Mouse (Mus musculus) embryonic facial prominence, embryonic 12.5 days (tissue): Measurements from ENCODE around the gene Gatad2a. TPM values are rescaled to one million over a fixed set of nuclear protein-coding genes. Genes with fewer than 3 reads are reported as not detected.

Experiments
- ATAC-seq: fragments of 200-750 bp; cut with Nextera tagmentation; 2 replicates; pipeline ENCODE4 v1.8.0; 2017; ENCODE audit not compliant: insufficient number of reproducible peaks, insufficient read depth, low FRiP score, low TSS enrichment
- H3K27ac ChIP-seq: fragments of 300-500 bp; sonication (generic); 2 replicates; pipeline ENCODE4 v1.5.1; 2016; ENCODE audit warnings: mild to moderate bottlenecking
- H3K27me3 ChIP-seq: fragments of 300-500 bp; sonication (generic); 2 replicates; pipeline ENCODE4 v1.6.1; 2016; ENCODE audit warnings: mild to moderate bottlenecking, moderate library complexity
- H3K36me3 ChIP-seq: fragments of 300-500 bp; sonication (generic); 2 replicates; pipeline ENCODE4 v1.6.1; 2016; ENCODE audit warnings: mild to moderate bottlenecking
- H3K4me1 ChIP-seq: fragments of 300-500 bp; sonication (generic); 2 replicates; pipeline ENCODE4 v1.6.1; 2016
- H3K4me2 ChIP-seq: fragments of 300-500 bp; sonication (generic); replicated peaks from 2 replicates; pipeline ENCODE4 v1.6.1; 2016; ENCODE audit warnings: mild to moderate bottlenecking, moderate library complexity
- H3K4me3 ChIP-seq: fragments of 300-500 bp; sonication (generic); 2 replicates; pipeline ENCODE4 v1.5.1; 2016; ENCODE audit warnings: mild to moderate bottlenecking
- H3K9ac ChIP-seq: fragments of 300-500 bp; sonication (generic); 2 replicates; pipeline ENCODE4 v1.6.1; 2016; ENCODE audit warnings: mild to moderate bottlenecking, moderate library complexity
- H3K9me3 ChIP-seq: fragments of 300-500 bp; sonication (generic); 2 replicates; pipeline ENCODE4 v1.6.1; 2016; ENCODE audit warnings: mild to moderate bottlenecking, moderate library complexity
- WGBS: fragments of 180-500 bp; shearing (Covaris S2); methylation state at CpG from one replicate; pipeline ENCODE4 v1.1.7; 2016; 5-methylcytosine and 5-hydroxymethylcytosine counted together
- polyA plus RNA-seq: library from polyadenylated mRNA; unstranded; fragments of >200 nt; fragmentation: Nextera tagmentation; extraction: Ambion mirVana; gene quantifications from 2 replicates; pipeline ENCODE4 v1.2.1, GENCODE M21; 2016

The Gatad2a gene
- 49.8 and 63.0 TPM in 2 replicates for polyA plus RNA-seq

DNA sequence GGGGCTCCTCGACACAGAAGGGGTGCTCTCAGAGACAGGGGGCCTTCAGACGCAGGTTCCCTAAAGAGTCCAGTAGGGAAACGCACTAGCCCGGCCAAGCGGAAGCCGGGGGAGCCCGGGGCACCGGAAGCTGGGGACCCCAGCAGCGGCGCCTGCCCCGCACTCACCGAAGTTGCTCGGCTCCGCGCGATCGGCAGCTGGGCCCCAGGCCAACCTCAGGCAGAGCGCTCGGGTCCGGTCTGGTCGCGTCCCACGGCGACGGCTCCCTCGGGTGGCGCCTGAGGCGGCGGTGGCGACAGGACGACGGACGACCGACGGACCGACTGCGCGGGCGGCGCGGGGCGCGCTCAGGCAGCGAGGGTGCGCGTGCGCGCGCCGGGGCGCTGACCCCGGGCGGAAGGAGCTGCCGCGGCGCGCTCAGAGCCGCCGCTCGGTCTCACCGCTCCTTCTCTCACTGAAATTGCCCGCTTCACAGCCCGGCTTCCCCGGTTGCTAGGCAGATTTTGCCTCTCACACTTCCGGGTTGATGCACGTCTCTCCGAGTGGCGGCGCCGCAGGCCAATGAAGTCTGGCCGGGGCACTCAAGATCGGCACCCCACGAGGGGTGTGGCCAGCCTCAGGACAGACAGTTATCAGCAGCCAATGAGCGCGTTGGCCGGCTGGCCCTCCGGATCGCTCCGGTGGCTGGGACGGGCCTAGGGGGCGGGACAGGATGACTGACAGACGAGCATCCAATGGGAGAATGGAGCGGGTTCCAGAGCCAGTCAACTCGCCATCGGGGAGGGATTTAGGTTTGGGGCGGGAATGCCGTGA is at the start of gene Gatad2a:
Gene Gatad2a (minus strand): TSS at position 609 of the 813 bp plus-strand sequence.
- under 1% methylated on average over 87 of the region's 87 CpGs for WGBS
- peaks cover 9% of the 10 kb centered on the region for H3K4me1 ChIP-seq

DNA sequence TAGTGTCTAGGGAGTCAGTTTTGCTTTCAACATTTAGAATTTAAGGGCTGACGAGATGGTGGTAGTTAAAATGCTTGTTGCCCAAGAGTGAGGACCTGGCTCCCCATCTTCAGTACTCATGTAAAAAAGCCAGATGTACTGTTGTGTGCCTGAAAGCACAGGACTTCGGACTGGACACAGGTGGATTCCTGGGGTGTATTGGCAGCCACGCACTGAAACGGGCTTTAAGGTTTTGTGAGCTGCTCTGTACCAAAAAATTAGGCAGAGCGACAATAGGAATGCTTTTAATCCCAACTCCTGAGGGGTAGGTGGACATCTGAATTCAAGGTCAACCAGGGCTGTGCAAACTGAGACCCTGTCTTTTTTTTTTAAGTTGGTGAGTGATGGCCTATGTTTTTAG is 47.8 kb upstream of the Gatad2a start:
- no peak overlapping the region for H3K27ac ChIP-seq
- ATAC-seq: no peak
- H3K9ac ChIP-seq: no peak overlapping the region
- H3K9me3 ChIP-seq: no peaks in the 10 kb centered on the region
- H3K36me3 ChIP-seq: peaks cover 6% of the 10 kb centered on the region; the same call in 1 of the 2 replicates
- peaks cover 22% of the 10 kb centered on the region for H3K4me1 ChIP-seq
- 87% methylated on average over 5 of the region's 5 CpGs for WGBS
- H3K4me3 ChIP-seq: peak overlapping the region; percentile 100; the same call in 1 of the 2 replicates
- H3K27me3 ChIP-seq: no peaks in the 10 kb centered on the region
- peak overlapping the region; percentile 97 for H3K4me2 ChIP-seq

More for the DNA sequence above, at the start of gene Gatad2a:
- Histone ChIP-seq H3K9ac (peak within 1 kb of the TSS; percentile 82), H3K4me3 (peak within 1 kb of the TSS; percentile 62), H3K27me3 (no peaks in the 10 kb centered on the region), H3K27ac (peak within 1 kb of the TSS; percentile 84), H3K36me3 (peaks cover 5% of the 10 kb centered on the region; the same call in 1 of the 2 replicates), H3K9me3 (no peaks in the 10 kb centered on the region), H3K4me2 (peak within 1 kb of the TSS; percentile 82)
- ATAC-seq: peak; percentile 100

DNA sequence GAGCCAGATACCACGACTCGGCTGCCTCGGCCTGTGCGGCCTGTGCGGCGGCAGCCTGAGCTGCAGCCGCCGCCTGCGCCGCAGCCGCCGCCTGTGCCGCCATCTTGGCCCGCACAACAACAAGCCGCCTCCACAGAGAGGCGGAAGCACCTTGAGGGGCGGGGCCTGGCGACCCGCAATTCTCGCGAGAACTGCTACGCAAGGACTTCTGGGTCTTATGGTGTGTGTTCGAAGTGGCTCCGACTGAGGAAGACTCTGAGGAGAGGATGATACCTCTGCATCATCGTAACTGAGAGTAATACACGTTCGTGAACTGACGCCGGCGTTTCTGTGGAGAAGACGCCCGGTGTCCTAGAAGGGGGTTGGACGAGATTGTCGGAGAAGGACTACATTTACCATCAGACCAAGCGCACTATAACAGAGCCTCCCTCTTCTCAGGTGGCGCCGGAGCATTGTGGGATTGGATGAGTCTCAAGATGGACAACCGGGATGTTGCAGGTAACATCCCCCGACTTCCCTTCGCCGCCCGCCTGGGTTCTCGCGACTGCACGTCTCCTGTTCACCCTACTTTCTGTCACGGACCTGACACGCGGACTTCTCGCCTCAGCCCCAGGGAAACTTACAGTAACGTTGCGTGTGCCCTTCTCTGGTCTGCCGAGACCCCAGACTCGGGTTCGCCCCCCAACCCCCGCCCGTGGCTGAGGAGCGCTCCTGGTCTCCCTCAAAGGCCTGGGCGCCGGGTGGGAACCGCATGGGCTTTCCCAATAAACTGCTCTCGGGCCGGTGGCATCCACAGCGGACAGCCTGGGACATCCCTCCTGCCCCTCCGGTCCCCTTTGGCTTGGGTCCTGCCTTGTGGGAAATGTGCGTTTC is 46.6 kb upstream of the Gatad2a start, which contains the start of the genes Mau2 and Sugp1:
Gene Mau2 (minus strand): TSS at position 152 of the 873 bp plus-strand sequence.
Gene Sugp1 (plus strand): TSS at position 231 of the 873 bp plus-strand sequence.
- no peaks in the 10 kb centered on the region for H3K9me3 ChIP-seq
- WGBS: under 1% methylated on average over 65 of the region's 65 CpGs
- H3K4me3 ChIP-seq: peak within 1 kb of the TSS; percentile 100
- H3K4me1 ChIP-seq: peaks cover 22% of the 10 kb centered on the region
- H3K9ac ChIP-seq: peak within 1 kb of the TSS; percentile 94
- H3K36me3 ChIP-seq: no peaks in the 10 kb centered on the region
- peak within 1 kb of the TSS; percentile 97 for H3K4me2 ChIP-seq
- peak; percentile 97 for ATAC-seq
- H3K27ac ChIP-seq: peak within 1 kb of the TSS; percentile 17
- no peaks in the 10 kb centered on the region for H3K27me3 ChIP-seq

DNA sequence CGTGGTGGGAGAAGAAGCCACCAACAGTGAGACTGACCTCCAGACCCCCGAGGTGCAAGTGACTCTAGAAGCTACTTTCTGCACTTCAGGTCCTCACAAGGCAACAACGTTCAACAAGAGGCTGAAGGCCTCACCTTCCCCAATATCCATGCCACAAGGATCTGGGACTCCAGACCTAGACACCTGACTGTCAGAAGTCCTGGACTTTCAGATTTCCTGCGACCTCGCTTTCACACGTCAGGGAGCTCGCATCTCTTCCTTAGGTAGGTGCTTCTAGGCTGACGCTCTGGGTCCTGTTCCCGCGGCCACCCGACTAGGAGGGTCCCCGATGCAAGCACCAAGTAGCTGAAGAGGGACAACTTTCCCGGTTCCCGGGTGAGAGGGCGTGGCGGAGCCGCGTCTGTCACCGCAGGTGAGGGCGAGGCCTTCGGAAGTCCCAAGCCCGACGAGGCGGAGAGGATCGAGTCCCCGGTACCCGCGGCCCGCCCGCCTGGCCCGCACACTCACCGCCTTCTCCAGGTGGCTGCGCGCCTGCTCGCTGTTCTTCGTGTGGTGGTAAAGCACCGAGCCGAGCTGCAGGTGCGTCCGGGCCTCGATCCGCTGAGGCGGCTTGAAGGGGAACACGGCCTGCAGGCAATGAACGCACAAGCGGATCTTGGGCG is 45.8 kb upstream of the Gatad2a start:
- H3K4me2 ChIP-seq: peak overlapping the region; percentile 97
- no peaks in the 10 kb centered on the region for H3K27me3 ChIP-seq
- no peaks in the 10 kb centered on the region for H3K9me3 ChIP-seq
- H3K4me1 ChIP-seq: peaks cover 22% of the 10 kb centered on the region
- H3K4me3 ChIP-seq: peak overlapping the region; percentile 100
- 2% methylated on average over 47 of the region's 47 CpGs for WGBS
- peak overlapping the region; percentile 17 for H3K27ac ChIP-seq
- ATAC-seq: no peak
- no peaks in the 10 kb centered on the region for H3K36me3 ChIP-seq
- H3K9ac ChIP-seq: peak overlapping the region; percentile 94

DNA sequence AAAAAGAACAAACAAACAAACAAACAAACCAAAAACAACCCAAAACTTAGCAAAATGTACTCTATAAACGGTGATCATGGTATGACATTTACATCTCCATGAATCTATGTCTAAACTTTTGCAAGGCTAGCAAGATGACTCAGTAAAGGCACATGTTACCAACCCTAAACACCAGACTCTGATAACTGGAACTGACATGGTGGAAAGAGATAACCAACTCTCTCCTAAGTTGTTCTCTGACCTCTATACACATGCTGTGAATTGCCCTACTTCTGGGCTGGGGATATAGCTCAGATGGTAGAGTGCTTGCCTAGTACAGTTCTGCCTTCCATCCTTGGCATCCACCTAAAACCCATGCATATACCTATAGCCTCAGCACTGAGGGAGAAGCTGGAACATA is 41.8 kb upstream of the Gatad2a start:
- ATAC-seq: no peak
- Histone ChIP-seq H3K27ac (no peak overlapping the region), H3K9ac (no peak overlapping the region), H3K4me3 (no peak overlapping the region), H3K36me3 (peaks cover 8% of the 10 kb centered on the region; the same call in 1 of the 2 replicates), H3K4me2 (no peak overlapping the region), H3K4me1 (peaks cover 13% of the 10 kb centered on the region), H3K27me3 (no peaks in the 10 kb centered on the region), H3K9me3 (no peaks in the 10 kb centered on the region)
- 97% methylated on average over 1 of the region's 1 CpGs for WGBS

DNA sequence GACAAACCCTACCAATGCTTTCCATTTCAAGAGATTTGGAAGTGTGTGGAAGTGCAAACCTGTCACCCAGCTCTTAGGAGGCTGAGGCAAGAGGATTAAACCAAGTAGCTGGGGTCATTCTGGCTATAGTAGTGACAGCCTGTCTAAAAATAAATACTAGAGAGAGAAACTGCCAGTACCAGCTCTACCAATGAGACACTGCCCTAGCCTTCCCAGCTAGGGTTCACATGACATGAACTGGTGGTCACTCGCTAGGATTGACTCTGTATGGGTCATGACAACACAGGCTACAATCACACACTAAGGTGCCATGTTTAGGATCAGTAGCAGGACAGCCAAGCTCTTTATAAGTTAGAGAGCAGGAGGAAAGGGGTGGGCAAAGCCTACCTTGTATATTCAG is 34.1 kb upstream of the Gatad2a start:
- no peak overlapping the region for H3K9ac ChIP-seq
- no peak for ATAC-seq
- no peak overlapping the region for H3K4me2 ChIP-seq
- H3K9me3 ChIP-seq: no peaks in the 10 kb centered on the region
- no peaks in the 10 kb centered on the region for H3K27me3 ChIP-seq
- H3K4me1 ChIP-seq: no peaks in the 10 kb centered on the region
- peaks cover 81% of the 10 kb centered on the region for H3K36me3 ChIP-seq
- H3K4me3 ChIP-seq: no peak overlapping the region
- 93% methylated on average over 1 of the region's 1 CpGs for WGBS
- H3K27ac ChIP-seq: no peak overlapping the region

DNA sequence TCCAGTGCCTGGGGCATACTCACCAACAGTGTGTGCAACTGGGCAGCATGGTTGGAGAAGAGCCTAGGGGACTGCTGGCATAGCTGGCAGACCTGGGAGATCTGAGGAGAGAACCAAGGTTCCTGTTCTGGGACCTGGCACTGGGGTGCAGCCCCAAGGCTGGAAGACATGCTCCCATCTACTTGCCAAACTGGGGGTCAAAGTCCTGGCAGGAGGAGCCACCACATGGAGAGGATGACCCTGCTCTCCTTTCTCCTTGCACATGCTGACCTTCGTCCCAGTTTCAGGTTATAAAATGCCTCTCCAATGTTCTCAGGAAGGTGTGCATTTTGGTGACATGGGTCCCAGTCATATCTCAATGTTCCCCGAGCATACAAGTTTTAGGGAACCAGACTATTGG is 30.0 kb upstream of the Gatad2a start:
- no peak overlapping the region for H3K4me3 ChIP-seq
- H3K27ac ChIP-seq: no peak overlapping the region
- no peak overlapping the region for H3K4me2 ChIP-seq
- H3K9ac ChIP-seq: no peak overlapping the region
- peaks cover 99% of the 10 kb centered on the region for H3K36me3 ChIP-seq
- ATAC-seq: no peak
- no peaks in the 10 kb centered on the region for H3K9me3 ChIP-seq
- H3K27me3 ChIP-seq: no peaks in the 10 kb centered on the region
- WGBS: 82% methylated on average over 2 of the region's 2 CpGs
- H3K4me1 ChIP-seq: no peaks in the 10 kb centered on the region

DNA sequence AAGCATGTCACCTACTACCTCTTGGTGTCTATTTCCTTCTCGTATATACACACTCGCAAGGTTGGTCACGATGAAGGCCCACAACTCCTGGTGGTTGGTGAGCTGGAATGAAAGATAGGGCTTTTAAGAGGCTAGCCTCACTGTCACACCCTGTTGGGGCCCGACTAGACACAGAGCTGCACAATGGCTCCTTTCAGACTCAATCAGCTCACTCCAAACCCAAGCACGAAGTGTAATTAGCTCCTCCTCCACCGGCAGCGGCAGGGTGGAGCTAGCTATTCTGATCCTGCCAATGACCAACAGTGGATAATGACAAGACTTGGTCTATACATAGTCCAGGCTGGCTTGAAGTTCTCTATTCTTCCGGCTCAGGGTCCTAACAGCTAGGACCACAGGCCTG is 27.4 kb upstream of the Gatad2a start:
- WGBS: 58% methylated on average over 8 of the region's 8 CpGs

DNA sequence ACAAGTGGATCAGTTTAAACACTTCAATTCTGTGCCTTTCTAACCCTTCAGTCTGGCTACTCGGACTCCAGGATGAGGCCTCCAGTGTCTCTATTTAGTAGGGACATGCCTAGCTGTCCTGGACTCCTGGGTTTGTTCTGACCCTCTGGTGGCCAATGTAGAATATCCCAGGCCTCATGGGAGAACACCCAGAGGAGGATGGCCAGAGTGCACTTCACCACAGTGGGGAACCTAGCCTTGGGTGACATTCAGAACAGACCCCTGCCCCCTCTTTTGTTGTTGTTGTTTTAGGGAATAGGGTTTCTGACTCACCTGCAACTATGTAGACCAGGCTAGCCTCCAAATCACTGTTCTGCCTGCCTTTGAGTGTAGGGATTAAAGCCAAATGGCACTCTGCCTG is 18.8 kb upstream of the Gatad2a start:
- H3K27me3 ChIP-seq: no peaks in the 10 kb centered on the region
- peaks cover 36% of the 10 kb centered on the region for H3K36me3 ChIP-seq
- 68% methylated on average over 1 of the region's 1 CpGs for WGBS
- no peak overlapping the region for H3K27ac ChIP-seq
- H3K4me1 ChIP-seq: no peaks in the 10 kb centered on the region
- H3K4me2 ChIP-seq: no peak overlapping the region
- ATAC-seq: no peak
- H3K9ac ChIP-seq: no peak overlapping the region
- H3K9me3 ChIP-seq: no peaks in the 10 kb centered on the region
- H3K4me3 ChIP-seq: no peak overlapping the region

More for the DNA sequence above, 27.4 kb upstream of the Gatad2a start:
- no peaks in the 10 kb centered on the region for H3K4me1 ChIP-seq
- no peak overlapping the region for H3K27ac ChIP-seq
- no peak overlapping the region for H3K4me2 ChIP-seq
- no peak overlapping the region for H3K9ac ChIP-seq
- H3K4me3 ChIP-seq: no peak overlapping the region
- ATAC-seq: no peak
- peaks cover 100% of the 10 kb centered on the region for H3K36me3 ChIP-seq
- H3K9me3 ChIP-seq: no peaks in the 10 kb centered on the region
- no peaks in the 10 kb centered on the region for H3K27me3 ChIP-seq

DNA sequence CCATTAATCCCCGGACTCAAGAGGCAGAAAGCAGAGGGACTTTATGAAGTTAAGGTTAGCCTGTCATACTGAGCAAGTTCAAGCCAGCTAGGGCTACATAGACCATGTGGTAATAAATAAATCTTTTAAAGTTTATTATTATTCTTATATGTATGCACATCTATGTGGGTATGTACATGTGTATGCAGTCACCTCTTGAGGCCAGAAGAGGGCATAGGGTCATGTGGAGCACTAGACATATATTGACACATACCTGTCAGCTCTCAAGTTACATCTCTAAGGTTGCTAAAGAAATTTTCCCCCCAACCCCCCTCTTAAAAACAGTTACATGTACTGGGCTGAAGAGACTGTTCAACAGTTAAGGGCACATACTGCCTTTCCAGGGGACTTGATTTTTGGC is 16.6 kb upstream of the Gatad2a start:
- Histone ChIP-seq H3K9ac (no peak overlapping the region), H3K36me3 (peaks cover 16% of the 10 kb centered on the region), H3K4me1 (no peaks in the 10 kb centered on the region), H3K4me2 (no peak overlapping the region), H3K27me3 (no peaks in the 10 kb centered on the region), H3K4me3 (no peak overlapping the region), H3K9me3 (no peaks in the 10 kb centered on the region), H3K27ac (no peak overlapping the region)
- WGBS: 81% methylated on average over 1 of the region's 1 CpGs
- peak; percentile 20; the same call in 1 of the 2 replicates for ATAC-seq

DNA sequence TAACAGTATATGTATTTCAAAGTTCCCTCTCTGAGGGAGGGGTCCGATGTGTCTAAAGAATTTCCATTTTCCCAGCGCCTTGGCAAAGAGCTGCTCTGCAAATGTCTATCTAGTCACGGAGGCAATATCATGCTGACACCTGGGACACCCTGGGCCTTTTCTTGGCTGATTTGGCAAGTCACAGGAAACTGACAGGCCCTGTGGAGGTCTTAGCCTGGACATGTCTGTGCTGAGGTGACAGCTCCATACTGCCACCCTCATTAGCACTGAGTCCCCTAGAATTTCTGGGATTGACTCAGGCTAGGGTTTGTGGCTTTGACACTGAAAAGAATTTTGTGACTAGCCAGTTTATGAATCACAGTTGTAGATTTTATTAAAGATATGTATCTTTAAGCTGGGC is 16.2 kb upstream of the Gatad2a start:
- H3K4me2 ChIP-seq: no peak overlapping the region
- peaks cover 11% of the 10 kb centered on the region for H3K36me3 ChIP-seq
- no peaks in the 10 kb centered on the region for H3K4me1 ChIP-seq
- no peak overlapping the region for H3K9ac ChIP-seq
- ATAC-seq: no peak
- no peak overlapping the region for H3K27ac ChIP-seq
- H3K27me3 ChIP-seq: no peaks in the 10 kb centered on the region
- no peaks in the 10 kb centered on the region for H3K9me3 ChIP-seq
- 71% methylated on average over 3 of the region's 3 CpGs for WGBS
- H3K4me3 ChIP-seq: no peak overlapping the region
